Mouse (Mus musculus): Measurements from ENCODE around the gene Aup1.

Gene Aup1

DNA sequence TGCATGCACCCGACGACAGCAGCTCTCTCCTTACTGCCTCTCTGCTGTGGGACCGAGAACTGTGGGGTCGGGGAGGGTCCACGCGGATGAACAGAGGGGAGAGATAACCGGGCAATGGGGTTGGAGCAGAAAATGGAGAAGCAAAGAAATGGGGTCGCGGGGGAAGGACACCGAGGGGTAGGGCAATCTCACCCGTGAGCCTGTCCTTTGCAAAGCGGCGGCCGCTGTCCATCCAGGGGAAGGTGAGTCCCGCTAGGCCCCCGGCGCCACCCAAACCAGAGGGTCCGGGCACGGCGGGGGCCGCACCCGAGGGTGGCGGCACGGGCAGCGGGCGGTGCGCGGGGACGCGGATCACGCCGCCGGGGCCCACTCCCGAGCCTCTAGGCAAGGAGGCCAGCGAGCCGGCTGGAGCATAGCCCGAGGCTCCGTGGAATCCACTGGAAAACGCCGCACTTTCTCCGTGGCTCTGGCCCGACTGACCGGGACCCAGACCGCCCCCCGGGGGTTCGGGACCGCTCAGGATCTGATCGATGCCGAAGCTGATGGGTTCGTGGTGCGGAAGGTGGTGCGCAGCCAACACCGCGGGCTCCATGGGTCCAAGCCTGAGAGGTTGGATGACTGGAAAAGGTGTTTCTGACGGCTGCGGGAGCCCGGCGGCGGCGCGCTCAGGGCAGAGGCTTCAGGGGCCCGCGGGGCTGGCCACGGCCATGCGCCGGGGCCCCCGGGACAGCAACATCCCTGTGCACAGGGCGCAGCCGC, 15.3 kb downstream of the Aup1 start:
- peak; percentile 43 for DNase-seq (ENCODE audit: extremely low spot score)

DNA sequence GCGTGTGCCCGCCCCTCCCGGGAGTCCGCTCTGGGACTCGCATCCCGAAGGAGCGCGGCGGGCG, 15.8 kb downstream of the Aup1 start, which contains the start of gene Tlx2:
Gene Tlx2, minus strand, starts transcription at position 47 of the 64 bp plus-strand sequence.
- DNase-seq (ENCODE audit: extremely low spot score), result no peak

DNA sequence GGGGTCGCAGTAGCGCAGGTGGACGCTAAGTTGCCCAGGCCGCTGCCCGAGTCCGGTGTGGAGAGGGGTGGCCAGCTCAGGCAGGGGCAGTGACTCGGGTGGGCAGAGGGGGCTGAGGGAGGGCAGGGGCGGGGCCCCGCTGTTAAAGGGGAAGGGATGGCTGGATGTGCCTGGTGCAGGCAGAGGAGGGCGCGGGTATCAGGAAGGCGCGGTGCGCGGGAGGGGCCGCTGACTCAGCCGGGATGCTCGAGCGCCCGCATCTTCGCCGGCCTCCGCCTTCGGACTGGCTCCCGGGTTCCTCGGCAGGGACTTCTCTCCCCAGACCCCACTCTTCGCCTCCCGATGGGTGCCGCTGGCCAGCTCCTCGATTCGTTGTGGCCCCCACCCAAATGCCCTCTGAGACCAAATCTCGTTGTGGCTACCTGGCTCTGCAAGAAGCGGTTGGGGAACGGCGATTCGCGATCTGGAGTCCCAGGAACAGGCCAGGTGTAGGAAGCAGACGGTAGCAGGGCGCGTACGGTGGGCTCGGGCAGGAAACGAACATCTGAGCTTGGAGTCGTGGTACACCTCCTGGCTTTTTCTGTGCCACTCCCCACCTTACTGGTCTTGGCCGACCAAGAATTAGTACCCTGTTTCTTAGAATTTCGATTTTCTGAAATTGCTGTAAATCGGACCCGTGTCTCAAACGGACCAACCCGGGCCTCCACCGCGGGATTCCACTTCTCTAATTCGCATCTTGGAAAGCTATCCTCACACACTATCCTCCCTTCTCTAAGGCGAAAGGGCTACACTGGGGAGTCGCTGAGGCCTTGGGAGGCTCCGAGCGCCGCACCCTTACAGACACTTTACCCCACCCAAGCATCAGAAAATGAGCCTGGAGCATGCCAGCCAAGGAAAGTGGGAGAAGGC, 16.2 kb downstream of the Aup1 start:
- DNase-seq (ENCODE audit: extremely low spot score), result peak; percentile 68

DNA sequence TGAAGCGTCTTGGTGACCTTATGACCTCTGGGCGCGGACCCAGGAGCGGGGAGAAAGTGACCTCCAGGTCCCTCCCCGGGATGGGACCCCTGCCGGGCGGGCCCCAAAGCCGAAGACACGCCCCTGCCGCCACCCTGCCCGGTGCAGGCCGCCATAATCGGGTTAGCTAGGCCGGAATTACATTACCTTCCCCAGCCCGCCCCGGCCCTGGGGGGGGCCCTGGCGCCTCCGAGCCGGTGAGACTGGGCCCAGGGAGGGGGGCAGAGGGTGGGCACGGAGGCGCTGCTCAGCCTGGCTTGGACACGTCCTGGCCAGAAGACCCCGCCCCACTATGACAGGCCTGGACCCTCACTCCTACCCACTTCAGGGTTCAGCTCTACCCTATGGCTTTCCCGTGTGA, 16.9 kb downstream of the Aup1 start:
- no peak for DNase-seq (ENCODE audit: extremely low spot score)

DNA sequence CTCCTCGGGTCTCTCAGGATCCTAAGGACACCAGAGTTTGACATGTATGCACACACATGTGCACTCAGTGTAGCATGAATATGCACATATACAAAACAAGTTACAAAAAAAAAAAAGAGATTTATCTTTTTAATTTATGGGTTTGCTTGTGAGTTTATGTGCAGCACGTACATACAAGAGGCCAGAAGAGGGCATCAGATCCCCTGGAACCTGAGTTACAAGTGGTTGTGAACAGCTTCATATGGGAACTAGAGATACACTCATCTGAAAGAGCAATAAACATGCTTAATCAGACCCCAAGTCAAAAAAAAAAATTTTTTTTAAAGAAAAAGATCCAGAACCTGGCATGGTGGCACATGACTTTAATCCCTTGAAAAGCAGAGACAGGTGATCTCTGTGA, 20.7 kb downstream of the Aup1 start:
- DNase-seq (ENCODE audit: extremely low spot score), result no peak

DNA sequence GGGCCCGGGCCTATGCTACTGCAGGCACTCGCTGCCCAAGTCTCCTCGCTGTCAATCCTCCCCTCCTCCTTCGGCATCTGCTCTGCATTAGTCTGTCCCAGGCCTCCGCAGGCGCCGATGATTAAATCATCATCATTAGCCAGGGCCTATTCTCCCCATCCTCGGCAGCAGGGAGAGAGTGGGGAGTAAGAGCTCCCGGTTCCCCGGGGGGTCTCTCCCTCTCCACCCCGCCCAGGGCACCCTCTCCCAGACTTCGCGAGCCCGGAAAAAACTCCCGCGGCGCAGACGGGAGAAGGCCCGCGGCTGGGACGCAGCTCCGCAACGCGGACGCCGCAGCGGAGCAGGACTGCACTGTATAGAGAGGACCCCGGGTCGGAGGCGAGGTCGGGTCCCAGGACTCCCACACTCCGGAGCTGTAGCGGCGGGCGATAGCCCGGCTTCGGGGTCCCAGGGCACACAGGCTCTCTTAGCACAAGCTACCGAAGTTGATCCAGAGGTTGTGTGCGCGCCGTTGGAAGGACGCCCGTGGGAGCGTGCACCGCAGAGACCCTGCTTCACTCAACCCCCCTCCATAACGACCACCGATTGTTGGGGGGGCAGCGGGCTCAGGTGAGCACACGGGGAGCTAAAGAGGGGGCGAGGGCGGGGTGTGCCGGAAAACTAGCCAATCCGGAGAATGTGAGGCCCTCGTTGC, 23.5 kb downstream of the Aup1 start, which contains the start of gene Pcgf1:
Gene Pcgf1, plus strand, starts transcription at position 240 of the 694 bp plus-strand sequence.
- peak; percentile 59 for DNase-seq (ENCODE audit: extremely low spot score)

DNA sequence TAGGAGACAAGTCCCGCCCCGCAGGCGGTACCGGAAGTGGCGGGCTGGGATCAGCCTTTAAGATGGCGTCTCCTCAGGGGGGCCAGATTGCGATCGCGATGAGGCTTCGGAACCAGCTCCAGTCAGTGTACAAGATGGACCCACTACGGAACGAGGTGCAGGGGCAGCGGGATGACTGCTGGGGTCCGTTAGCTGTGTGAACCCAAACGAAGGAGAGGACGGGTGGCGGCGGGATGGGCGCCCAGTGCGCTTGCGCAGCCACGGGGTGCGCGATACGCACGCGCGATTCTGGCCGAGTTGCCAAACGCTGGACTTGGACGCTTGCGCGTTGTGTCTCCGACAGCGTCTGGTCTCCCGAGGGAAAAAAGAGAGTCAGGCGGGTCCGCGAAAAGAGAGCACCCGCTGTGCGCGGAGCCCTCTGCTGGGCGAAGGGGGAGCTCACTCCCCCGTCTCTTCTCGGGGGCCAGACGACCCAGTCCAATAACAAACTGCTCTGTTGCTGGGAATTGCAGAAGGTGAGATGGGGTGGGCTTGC, 24.1 kb downstream of the Aup1 start:
- DNase-seq (ENCODE audit: extremely low spot score), result peak; percentile 99

DNA sequence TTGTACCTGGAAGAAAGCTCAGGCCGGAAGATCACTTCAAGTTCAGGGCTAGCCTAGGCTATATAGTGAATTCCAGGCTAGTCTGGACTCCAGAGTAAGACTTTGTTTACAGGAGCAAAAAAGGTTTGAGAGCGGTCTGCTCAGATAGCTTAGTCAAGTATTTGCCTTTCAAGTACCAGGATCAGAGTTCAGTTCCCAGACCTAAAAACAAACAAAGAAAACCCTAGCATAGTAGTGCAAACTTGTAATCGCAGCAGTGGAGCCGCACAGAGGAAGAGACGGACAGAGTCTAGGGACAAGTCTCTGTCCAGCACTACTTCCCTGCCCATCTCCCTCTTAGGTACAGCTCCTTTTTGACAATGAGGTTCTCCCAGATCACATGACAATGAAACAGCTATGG, 25.9 kb downstream of the Aup1 start:
- DNase-seq (ENCODE audit: extremely low spot score), result no peak

DNA sequence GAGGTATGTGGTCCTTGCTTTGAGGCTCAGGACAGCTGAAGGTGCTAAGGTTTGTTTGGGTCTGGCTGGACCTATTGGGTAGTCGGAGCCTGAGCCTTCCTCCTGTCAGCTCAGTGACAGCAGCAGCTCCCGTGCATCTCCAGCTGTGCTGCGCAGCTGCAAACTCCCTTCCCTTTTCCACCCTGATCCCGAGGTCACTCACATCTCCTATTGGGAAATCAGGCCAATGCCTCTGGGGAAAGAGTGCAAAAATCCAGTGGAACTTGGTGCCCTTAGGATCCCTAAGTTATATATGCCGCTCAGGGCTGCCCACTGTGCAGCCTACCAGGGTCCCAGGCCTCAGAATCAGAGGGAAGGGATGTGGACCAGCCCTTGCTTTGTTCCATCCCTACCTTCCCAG, 29.2 kb downstream of the Aup1 start:
- no peak for DNase-seq (ENCODE audit: extremely low spot score)

DNA sequence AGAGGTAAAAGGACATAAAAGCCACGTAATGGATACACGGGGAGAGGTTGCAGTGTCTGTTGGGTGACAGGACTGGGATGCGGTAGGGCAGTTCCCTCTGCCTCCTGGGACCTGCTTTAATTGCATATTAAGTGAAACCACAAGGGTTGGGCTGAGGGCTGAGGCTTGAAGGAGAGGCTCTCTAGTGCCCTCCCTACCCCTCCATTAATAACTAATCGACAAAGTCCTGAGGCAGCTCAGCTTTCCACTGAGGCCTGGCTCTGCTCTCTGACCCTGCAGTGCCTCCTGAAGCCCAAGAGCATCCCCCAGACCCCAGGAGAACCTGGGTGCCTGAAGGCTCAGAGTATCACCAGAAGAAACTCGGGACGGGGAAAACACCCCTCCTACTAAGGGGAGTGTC, 30.2 kb downstream of the Aup1 start:
- no peak for DNase-seq (ENCODE audit: extremely low spot score)

DNA sequence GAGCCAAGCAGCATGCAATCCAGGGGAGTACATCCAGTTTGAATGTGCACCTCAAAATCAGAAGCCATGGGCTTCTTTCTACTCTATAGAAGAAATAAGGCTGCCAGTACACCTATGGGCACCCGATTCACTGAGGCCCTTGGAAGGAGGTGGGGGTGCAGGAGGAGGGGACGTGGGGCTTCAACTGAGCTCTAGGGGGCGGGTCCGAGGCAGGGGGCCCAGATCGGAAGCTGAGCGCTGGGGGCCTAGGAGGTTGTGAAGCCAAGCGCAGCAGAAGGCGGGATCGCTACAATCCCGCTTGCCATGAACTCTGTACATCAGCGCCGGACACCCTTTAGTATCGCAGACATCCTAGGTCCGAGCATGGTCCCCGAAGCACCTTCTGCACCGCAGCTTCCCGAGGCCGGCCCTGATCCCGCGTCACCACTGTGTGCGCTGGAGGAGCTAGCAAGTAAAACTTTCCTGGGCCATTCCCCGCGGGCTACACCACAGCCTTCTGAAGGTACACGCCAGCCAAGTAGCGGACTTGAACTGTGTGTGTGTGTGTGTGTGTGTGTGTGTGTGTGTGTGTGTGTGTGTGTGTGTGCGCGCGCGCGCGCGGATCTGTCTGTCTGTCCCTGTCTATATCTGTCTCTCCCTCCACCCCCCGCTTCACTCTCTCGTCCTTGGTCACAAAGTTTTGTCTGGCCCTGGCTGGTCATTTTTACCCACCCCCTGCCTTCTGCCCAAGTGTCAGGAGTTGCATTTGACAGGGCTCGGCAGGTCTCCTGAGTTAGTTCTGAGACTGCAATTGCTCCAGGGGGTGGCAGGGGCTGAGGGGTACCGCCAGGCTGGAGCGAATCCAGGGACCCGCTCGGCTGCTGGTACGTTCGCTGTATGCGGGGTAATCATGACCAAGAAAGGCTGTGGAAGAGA, 32.1 kb downstream of the Aup1 start, which contains the start of gene Lbx2:
Gene Lbx2, plus strand, starts transcription at position 247 of the 915 bp plus-strand sequence.
- no peak for DNase-seq (ENCODE audit: extremely low spot score)

DNA sequence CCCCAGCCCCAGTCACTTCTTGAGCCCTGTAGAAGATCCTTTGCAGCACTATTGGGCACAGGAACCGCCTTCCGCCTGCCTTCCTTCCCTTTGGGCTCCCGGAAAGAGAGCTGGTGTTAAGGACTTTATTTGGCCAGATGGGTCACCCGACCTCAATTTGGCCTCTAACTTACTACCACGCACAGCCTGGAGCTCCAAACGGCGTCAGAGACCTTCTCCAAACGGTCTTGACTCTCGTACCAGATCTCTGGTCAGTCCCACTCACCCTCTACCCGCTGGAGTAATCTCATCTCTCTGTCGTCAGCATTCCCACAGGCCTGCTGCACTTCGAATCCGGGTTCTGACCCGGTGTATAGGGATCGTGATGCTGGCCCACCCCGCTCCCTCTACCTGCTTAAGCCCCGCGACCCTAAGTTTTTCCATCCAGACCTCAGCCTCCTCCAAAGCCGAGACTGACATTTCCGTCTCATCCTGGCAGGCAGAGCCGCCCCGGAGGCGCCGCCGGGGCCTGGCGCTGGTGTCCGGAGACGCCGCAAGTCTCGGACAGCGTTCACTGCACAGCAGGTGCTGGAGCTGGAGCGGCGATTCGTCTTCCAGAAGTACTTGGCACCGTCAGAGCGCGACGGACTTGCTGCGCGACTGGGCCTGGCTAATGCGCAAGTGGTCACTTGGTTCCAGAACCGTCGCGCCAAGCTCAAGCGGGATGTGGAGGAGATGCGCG, 33.0 kb downstream of the Aup1 start:
- DNase-seq (ENCODE audit: extremely low spot score), result peak; percentile 51

DNA sequence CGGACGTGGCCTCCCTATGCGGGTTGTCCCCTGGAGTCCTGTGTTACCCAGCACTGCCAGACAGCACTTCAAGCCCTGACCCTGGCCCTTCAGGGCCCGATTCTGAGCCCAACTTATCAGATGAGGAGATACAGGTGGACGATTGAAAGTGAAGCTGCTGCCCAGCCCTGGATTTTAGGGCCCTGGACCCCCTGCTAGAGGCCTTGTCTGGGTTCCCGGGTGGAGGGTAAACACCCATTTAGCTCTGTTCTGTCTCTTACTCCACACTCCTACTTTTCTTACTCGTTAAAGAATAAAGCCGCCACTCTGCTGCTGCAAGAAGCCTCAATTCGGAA, 33.6 kb downstream of the Aup1 start:
- DNase-seq (ENCODE audit: extremely low spot score), result no peak

DNA sequence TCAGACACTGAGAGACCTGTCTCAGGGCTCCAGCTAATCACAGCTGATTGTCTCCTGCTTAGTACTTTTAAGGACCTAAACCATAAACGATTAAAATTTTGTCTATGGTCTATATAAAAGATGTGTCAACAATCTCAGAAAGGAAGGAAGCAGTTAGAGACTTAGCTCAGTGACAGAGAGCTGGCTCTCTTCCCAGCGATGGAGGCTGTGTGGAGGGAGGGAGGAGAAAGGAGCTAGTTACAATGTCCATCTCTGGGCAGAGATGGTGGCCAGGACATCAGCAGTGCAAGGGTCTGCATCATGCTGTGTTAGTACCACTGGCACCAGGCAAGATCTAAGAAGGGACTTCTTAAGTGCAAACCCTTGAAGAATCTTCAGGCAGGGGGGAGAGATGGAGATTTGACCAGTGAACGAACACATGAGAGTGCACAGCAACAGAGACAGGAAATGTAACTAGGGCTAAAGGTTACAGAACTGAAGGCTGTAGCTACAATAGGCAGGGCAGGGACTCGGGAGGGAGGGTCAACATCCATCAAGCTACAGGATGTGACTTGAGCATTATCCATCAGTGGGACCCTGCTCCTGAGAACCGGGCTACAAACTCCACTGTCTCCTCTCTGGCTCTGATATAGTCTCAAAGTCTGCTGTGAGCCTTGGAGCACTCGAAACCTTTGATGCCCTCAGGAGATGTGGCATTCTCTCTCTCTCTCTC, 38.3 kb downstream of the Aup1 start:
- no peak for DNase-seq (ENCODE audit: extremely low spot score)

DNA sequence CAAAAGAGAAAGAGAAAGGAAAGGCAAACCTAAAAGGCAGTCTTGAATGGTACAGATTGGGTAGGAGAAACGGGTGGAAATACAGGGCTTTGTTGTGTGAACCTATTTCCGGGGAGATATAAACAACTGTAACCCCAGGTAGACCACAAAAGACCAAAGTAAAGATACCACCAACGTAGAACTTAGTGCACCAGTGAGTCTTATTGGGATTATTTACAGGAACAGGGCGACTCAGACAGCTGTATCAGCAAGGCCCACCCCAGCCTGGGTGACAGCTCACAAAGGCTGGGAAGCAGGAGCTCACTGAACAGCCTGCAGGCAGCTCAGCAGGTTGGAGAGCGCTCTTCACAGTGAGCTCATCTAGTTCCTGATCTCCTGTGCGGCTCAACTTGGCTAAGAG, 41.6 kb downstream of the Aup1 start:
- no peak for DNase-seq (ENCODE audit: extremely low spot score)

DNA sequence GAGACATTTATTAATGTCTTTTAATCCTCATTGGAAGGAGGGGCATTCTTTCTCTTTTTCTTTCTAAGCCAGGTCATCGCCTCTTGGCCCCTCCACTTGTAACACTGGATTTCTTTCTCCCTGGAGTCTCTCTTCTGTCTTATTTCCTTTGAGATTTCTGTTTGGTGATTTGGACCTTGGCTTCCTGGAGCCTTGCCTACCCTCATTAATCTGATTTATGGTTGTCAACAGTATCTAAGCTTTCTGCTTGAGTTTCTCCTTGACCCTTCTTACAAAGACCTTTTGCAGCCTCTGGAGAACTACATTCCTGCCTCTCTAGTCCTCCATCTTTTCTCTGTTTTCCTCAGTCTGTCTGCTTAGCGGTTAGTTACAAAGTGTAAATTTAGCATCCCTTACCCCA, 44.1 kb downstream of the Aup1 start:
- DNase-seq (ENCODE audit: extremely low spot score), result no peak

DNA sequence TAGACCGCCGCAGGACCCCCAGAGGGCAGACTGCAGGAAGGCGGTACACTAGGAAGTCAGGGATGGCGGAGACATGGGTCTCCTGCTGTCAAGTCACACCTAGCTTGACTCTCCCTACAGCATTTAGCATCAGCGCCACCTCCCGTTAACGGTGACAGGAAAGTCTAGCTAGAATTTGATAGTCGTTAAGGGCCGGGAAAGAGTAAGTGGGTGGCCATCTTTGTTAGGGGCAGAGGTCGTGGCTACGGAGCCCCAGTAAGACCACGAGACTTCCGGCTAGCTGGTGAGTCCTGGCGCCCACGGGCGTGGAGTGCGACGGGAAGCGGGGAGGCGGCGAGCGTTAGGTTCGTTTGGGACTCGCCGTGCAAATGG, 47.0 kb downstream of the Aup1 start, which contains the start of the genes Ccdc142 and Gm42688:
Gene Ccdc142, plus strand, starts transcription at position 286 of the 372 bp plus-strand sequence.
Gene Gm42688, plus strand, starts transcription at position 302 of the 372 bp plus-strand sequence.
- peak; percentile 87 for DNase-seq (ENCODE audit: extremely low spot score)

DNA sequence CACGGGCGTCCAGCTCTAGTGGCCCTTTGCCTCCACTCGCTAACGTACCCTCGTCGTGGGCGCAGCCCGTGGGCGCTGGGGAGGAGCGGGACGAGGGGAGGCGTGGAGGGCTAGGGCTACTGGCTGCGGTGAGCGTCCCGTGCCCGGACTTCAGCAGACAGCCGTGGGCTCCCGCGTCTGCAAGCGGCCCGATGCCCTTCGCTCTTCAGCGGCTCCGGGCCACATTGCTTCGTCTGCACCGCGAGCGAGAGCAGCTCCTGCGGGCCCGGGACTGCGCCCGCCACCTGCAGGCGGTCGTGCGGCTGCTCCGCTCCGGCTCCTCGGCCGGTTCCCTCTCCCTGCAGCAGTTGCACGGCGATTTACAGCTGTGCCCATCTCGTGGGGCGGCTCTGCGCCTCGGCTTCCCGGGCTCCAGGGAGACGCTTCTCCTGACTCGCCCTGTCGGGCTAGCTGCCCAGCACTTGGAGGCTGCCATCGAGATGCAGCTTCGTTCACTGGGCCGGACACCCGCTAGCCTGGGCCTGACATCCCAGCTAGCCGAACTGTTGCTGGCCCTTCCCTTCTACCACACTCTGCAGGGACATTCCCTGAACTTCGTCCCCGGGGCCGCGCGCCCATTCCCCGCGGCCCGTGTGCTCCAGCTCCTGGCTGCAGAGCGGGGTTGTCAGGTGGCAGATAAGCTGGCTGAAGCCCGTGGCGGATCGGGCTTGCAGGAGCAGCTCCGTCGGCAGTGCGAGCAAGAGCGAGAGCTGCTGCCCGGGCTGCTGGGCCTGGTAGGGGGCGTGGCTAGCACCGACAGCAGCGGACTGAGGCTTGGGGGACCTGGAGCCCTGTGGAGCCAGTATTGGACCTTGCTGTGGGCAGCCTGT, 47.6 kb downstream of the Aup1 start:
- peak; percentile 77 for DNase-seq (ENCODE audit: extremely low spot score)

DNA sequence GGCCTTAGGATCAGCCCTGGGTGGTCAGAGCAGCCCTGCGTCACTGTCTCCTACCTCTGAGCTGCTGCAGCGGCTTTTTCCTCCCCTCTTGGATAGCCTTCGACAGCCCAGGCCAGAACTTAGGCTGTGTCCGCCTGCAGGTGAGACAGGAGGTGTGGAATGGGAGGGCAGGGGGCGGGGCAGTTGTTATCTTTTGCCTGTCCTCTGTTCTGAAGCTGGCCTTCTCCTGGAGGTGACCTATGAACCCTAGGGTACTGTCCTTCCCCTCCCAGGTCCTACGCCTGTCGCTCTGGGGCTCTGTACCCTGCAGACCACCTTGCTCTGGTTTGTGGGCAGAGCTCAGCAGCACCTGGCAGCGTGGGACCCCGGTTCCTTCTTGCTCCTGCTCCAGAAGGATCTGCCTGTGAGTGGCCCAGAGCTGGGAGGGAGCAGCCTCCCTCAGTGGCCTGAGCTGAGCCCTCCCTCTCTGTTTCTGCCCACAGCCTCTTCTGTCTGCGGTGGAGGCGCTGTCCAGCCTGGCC, 48.9 kb downstream of the Aup1 start:
- DNase-seq (ENCODE audit: extremely low spot score), result no peak
